Mouse (Mus musculus): ENCODE results near the gene Peli3. TPM values are rescaled to one million over a fixed set of nuclear protein-coding genes. Genes with fewer than 3 reads are reported as not detected.

The Peli3 gene
- polyA plus RNA-seq, 1 experiment from 2014 or later = 2.1 TPM

- Histone ChIP-seq H3K4me3 (ENCODE audit: low read depth, low read length) (no peak overlapping the region), H3K36me3 (ENCODE audit: control insufficient read depth, insufficient read depth, low read length) (peaks cover 17% of the 10 kb centered on the region), H3K27me3 (ENCODE audit: control insufficient read depth, insufficient read depth, low read length) (no peaks in the 10 kb centered on the region), H3K4me2 (ENCODE audit: low read depth, low read length, severe bottlenecking) (no peak overlapping the region), H3K4me1 (replicated peaks; ENCODE audit: control insufficient read depth, insufficient read depth, low read length) (peaks cover 9% of the 10 kb centered on the region; the same call in 1 of the 2 replicates), H3K9ac (ENCODE audit: low read length) (no peak overlapping the region), H3K9me3 (ENCODE audit: control insufficient read depth, low read length) (no peaks in the 10 kb centered on the region), H3K27ac (ENCODE audit: low read depth, low read length) (no peak overlapping the region)
- 96% methylated on average over 11 of the region's 11 CpGs for WGBS
- ATAC-seq (replicated peaks; ENCODE audit: low FRiP score) = no peak
- no peak for DNase-seq (ENCODE audit: low spot score)
Measured at GRCm38 (mm10) chr19:4925121-4925860, 17.6 kb downstream of the Peli3 start.

- 86% methylated on average over 6 of the region's 6 CpGs for WGBS
- no peak overlapping the region for H3K4me2 ChIP-seq (ENCODE audit: low read depth, low read length, severe bottlenecking)
- no peak overlapping the region for H3K4me3 ChIP-seq (ENCODE audit: low read depth, low read length)
- peaks cover 23% of the 10 kb centered on the region for H3K36me3 ChIP-seq (ENCODE audit: control insufficient read depth, insufficient read depth, low read length)
- H3K27me3 ChIP-seq (ENCODE audit: control insufficient read depth, insufficient read depth, low read length) = no peaks in the 10 kb centered on the region
- ATAC-seq (replicated peaks; ENCODE audit: low FRiP score) (no peak), DNase-seq (ENCODE audit: low spot score) (no peak)
- no peak overlapping the region for H3K27ac ChIP-seq (ENCODE audit: low read depth, low read length)
- H3K9me3 ChIP-seq (ENCODE audit: control insufficient read depth, low read length) = no peaks in the 10 kb centered on the region
- no peaks in the 10 kb centered on the region for H3K4me1 ChIP-seq (replicated peaks; ENCODE audit: control insufficient read depth, insufficient read depth, low read length)
- no peak overlapping the region for H3K9ac ChIP-seq (ENCODE audit: low read length)
Measured at GRCm38 (mm10) chr19:4919652-4920051, 23.3 kb downstream of the Peli3 start.

GRCm38 (mm10) chr19:4916827-4917226, 26.1 kb downstream of the Peli3 start:
- Histone ChIP-seq H3K36me3 (ENCODE audit: control insufficient read depth, insufficient read depth, low read length) (peaks cover 31% of the 10 kb centered on the region), H3K9ac (ENCODE audit: low read length) (no peak overlapping the region), H3K4me3 (ENCODE audit: low read depth, low read length) (no peak overlapping the region), H3K4me2 (ENCODE audit: low read depth, low read length, severe bottlenecking) (no peak overlapping the region), H3K27me3 (ENCODE audit: control insufficient read depth, insufficient read depth, low read length) (no peaks in the 10 kb centered on the region), H3K9me3 (ENCODE audit: control insufficient read depth, low read length) (no peaks in the 10 kb centered on the region), H3K4me1 (replicated peaks; ENCODE audit: control insufficient read depth, insufficient read depth, low read length) (no peaks in the 10 kb centered on the region), H3K27ac (ENCODE audit: low read depth, low read length) (no peak overlapping the region)
- no peak for DNase-seq (ENCODE audit: low spot score)
- no peak for ATAC-seq (replicated peaks; ENCODE audit: low FRiP score)
- WGBS = 93% methylated on average over 10 of the region's 10 CpGs

- no peaks in the 10 kb centered on the region for H3K27me3 ChIP-seq (ENCODE audit: control insufficient read depth, insufficient read depth, low read length)
- H3K4me1 ChIP-seq (replicated peaks; ENCODE audit: control insufficient read depth, insufficient read depth, low read length) = no peaks in the 10 kb centered on the region
- no peak overlapping the region for H3K4me2 ChIP-seq (ENCODE audit: low read depth, low read length, severe bottlenecking)
- no peak overlapping the region for H3K9ac ChIP-seq (ENCODE audit: low read length)
- no peaks in the 10 kb centered on the region for H3K9me3 ChIP-seq (ENCODE audit: control insufficient read depth, low read length)
- DNase-seq (ENCODE audit: low spot score) = no peak
- WGBS = 90% methylated on average over 15 of the region's 15 CpGs
- peaks cover 31% of the 10 kb centered on the region for H3K36me3 ChIP-seq (ENCODE audit: control insufficient read depth, insufficient read depth, low read length)
- H3K27ac ChIP-seq (ENCODE audit: low read depth, low read length) = no peak overlapping the region
- H3K4me3 ChIP-seq (ENCODE audit: low read depth, low read length) = no peak overlapping the region
- ATAC-seq (replicated peaks; ENCODE audit: low FRiP score) = no peak
Measured at GRCm38 (mm10) chr19:4915924-4916603, 26.9 kb downstream of the Peli3 start.

GRCm38 (mm10) chr19:4909376-4909775, 33.6 kb downstream of the Peli3 start:
- Histone ChIP-seq H3K4me2 (ENCODE audit: low read depth, low read length, severe bottlenecking) (no peak overlapping the region), H3K4me3 (ENCODE audit: low read depth, low read length) (no peak overlapping the region), H3K27me3 (ENCODE audit: control insufficient read depth, insufficient read depth, low read length) (no peaks in the 10 kb centered on the region), H3K9me3 (ENCODE audit: control insufficient read depth, low read length) (no peaks in the 10 kb centered on the region), H3K4me1 (replicated peaks; ENCODE audit: control insufficient read depth, insufficient read depth, low read length) (0 out of 2 replicates have a peak, but pooled peaks cover 3% of the 10 kb centered on the region), H3K9ac (ENCODE audit: low read length) (no peak overlapping the region), H3K36me3 (ENCODE audit: control insufficient read depth, insufficient read depth, low read length) (peaks cover 8% of the 10 kb centered on the region; the same call in 1 of the 2 replicates), H3K27ac (ENCODE audit: low read depth, low read length) (no peak overlapping the region)
- no peak for DNase-seq (ENCODE audit: low spot score)
- ATAC-seq (replicated peaks; ENCODE audit: low FRiP score) = no peak
- WGBS = 92% methylated on average over 7 of the region's 7 CpGs

DNA sequence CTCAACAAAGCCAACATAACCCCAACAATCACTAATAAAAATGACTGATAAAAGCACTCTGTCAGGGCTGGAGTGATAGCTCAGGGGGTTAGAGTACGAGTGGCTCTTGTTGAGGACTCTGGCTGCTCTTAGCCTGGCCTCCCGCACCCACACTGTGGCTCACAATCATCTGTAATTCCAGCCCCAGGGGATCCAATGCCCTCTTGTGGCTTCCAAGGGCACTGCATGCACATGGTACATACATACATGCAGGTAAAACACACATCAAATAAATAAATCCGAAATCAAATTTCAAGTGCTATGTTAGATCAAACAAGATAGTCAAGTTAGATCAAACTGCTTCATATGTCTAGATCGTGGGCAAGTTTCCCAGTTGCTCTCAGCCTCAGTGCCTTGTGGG, 34.8 kb downstream of the Peli3 start:
- H3K9me3 ChIP-seq (ENCODE audit: control insufficient read depth, low read length) = no peaks in the 10 kb centered on the region
- H3K4me2 ChIP-seq (ENCODE audit: low read depth, low read length, severe bottlenecking) = no peak overlapping the region
- H3K27ac ChIP-seq (ENCODE audit: low read depth, low read length) = no peak overlapping the region
- H3K4me1 ChIP-seq (replicated peaks; ENCODE audit: control insufficient read depth, insufficient read depth, low read length) = 0 out of 2 replicates have a peak, but pooled peaks cover 3% of the 10 kb centered on the region
- DNase-seq (ENCODE audit: low spot score) = no peak
- H3K36me3 ChIP-seq (ENCODE audit: control insufficient read depth, insufficient read depth, low read length) = no peaks in the 10 kb centered on the region; the same call in 1 of the 2 replicates
- no peak overlapping the region for H3K9ac ChIP-seq (ENCODE audit: low read length)
- H3K4me3 ChIP-seq (ENCODE audit: low read depth, low read length) = no peak overlapping the region
- ATAC-seq (replicated peaks; ENCODE audit: low FRiP score) = no peak
- 91% methylated on average over 4 of the region's 4 CpGs for WGBS
- H3K27me3 ChIP-seq (ENCODE audit: control insufficient read depth, insufficient read depth, low read length) = no peaks in the 10 kb centered on the region

DNA sequence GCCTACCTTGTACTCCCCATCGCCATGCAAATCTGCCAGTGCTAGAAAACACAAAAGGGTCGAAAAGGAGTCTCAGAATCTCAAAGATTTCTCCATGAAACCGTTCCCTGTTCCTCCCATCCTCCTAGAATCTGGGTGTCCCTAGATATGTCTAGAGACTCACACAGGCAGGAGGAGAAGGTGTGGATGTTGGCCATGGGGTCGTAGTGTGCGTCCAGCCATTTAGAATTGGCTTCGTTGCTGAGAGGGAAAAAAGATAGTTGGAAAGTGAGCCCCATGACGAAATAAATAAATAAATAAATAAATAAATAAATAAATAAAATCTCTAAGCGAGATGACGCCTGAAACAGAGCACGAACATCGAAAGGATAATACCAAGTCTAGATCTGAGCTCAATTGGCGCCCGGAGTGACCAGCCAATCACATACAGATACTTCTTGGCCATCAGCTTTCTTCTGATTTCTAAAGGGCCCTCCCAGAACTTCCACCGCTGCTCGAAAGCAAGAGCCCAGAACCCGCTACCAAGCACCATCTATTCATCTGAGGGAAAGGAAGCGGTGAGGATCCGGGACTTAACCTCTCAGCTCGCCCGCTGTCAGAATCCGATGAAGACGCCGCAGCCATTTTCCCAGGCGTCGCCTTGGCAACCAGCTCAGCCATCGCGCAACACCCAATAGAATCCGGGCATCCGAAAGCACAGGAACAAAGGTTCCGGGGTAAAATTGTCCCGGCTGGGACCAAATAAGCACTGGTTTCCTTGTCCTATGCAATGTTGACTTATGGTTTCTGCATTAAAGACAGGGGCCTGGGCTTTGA, 36.7 kb downstream of the Peli3 start, which contains the start of gene Bbs1:
TSS of gene Bbs1 (minus strand) at position 650 of the 816 bp plus-strand sequence.
- peak; percentile 72 for ATAC-seq (replicated peaks; ENCODE audit: low FRiP score)
- DNase-seq (ENCODE audit: low spot score) = peak; percentile 90
- 9% methylated on average over 31 of the region's 31 CpGs for WGBS
- Histone ChIP-seq H3K4me2 (ENCODE audit: low read depth, low read length, severe bottlenecking) (peak within 1 kb of the TSS; percentile 66), H3K36me3 (ENCODE audit: control insufficient read depth, insufficient read depth, low read length) (no peaks in the 10 kb centered on the region; the same call in 1 of the 2 replicates), H3K27me3 (ENCODE audit: control insufficient read depth, insufficient read depth, low read length) (no peaks in the 10 kb centered on the region), H3K4me3 (ENCODE audit: low read depth, low read length) (peak within 1 kb of the TSS; percentile 71), H3K9me3 (ENCODE audit: control insufficient read depth, low read length) (no peaks in the 10 kb centered on the region), H3K4me1 (replicated peaks; ENCODE audit: control insufficient read depth, insufficient read depth, low read length) (0 out of 2 replicates have a peak, but pooled peaks cover 3% of the 10 kb centered on the region), H3K27ac (ENCODE audit: low read depth, low read length) (peak within 1 kb of the TSS; percentile 46; the same call in 1 of the 2 replicates), H3K9ac (ENCODE audit: low read length) (peak within 1 kb of the TSS; percentile 73)

DNA sequence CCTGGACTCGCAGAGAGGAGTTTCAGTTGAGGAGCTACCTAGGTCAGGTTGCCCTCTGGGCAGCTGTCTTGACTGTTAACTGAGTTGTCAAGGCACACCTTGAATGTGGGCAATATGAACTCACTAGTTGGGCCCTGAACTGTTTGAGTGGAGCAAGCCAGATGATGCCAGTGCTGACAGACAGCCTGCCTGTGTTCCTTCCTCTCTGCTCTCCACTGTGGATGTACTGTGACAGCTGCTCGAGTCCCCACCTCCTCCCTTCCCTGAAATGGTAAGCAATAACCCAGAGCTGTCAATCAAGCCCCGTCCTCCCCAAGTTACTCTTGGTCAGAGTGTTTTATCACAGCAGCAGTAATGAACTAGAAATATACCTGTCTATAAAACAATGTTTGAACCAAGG, 43.0 kb downstream of the Peli3 start:
- no peaks in the 10 kb centered on the region; the same call in 1 of the 2 replicates for H3K36me3 ChIP-seq (ENCODE audit: control insufficient read depth, insufficient read depth, low read length)
- no peak overlapping the region for H3K4me3 ChIP-seq (ENCODE audit: low read depth, low read length)
- H3K9me3 ChIP-seq (ENCODE audit: control insufficient read depth, low read length) = no peaks in the 10 kb centered on the region
- no peaks in the 10 kb centered on the region for H3K27me3 ChIP-seq (ENCODE audit: control insufficient read depth, insufficient read depth, low read length)
- no peak overlapping the region for H3K27ac ChIP-seq (ENCODE audit: low read depth, low read length)
- no peak overlapping the region for H3K4me2 ChIP-seq (ENCODE audit: low read depth, low read length, severe bottlenecking)
- H3K4me1 ChIP-seq (replicated peaks; ENCODE audit: control insufficient read depth, insufficient read depth, low read length) = no peaks in the 10 kb centered on the region
- ATAC-seq (replicated peaks; ENCODE audit: low FRiP score) = no peak
- H3K9ac ChIP-seq (ENCODE audit: low read length) = no peak overlapping the region
- no peak for DNase-seq (ENCODE audit: low spot score)
- 88% methylated on average over 3 of the region's 3 CpGs for WGBS

Measured in forebrain, embryonic 11.5 days (tissue).